Mouse (Mus musculus): ENCODE data around the gene 1700080O16Rik. TPM values are rescaled to one million over a fixed set of nuclear protein-coding genes. Genes with fewer than 3 reads are reported as not detected.
A peak's percentile ranks its signal among the peaks of the same experiment; 100 is the strongest.

1700080O16Rik gene
- total RNA-seq, 1 experiment = 0.89 TPM

GRCm38 (mm10) chrX:51974618-51975017 lies 2.0 kb upstream of the 1700080O16Rik start:
- no peak for TF ChIP-seq ZC3H11A (IDR thresholded peaks at IDR 0.05; ENCODE audit: borderline replicate concordance, low read depth, low read length)
- no peak for TF ChIP-seq ZNF384 (IDR thresholded peaks at IDR 0.05; ENCODE audit: low read depth, low read length)
- TF ChIP-seq MAFK (IDR thresholded peaks at IDR 0.05; ENCODE audit: insufficient read depth, low read depth, low read length) = no peak
- no peak for TF ChIP-seq CHD2 (IDR thresholded peaks at IDR 0.05; ENCODE audit: low read depth, low read length)
- TF ChIP-seq HCFC1 (IDR thresholded peaks at IDR 0.05; ENCODE audit: borderline replicate concordance, insufficient read depth, low read length) = no peak
- Histone ChIP-seq H3K4me3 (ENCODE audit: insufficient read depth in 1 of 2, low read depth in 1 of 2, low read length in 2 of 2, poor library complexity in 1 of 2, severe bottlenecking in 1 of 2) (no peak overlapping the region), H3K27ac (ENCODE audit: insufficient read depth, low read depth, low read length, poor library complexity, severe bottlenecking) (no peak overlapping the region), H3K36me3 (ENCODE audit: control insufficient read depth, insufficient read depth, low read length, poor library complexity, severe bottlenecking) (no peaks in the 10 kb centered on the region), H3K9ac (ENCODE audit: insufficient read depth, low read depth, low read length, poor library complexity, severe bottlenecking) (no peak overlapping the region), H3K4me1 (ENCODE audit: control insufficient read depth in 2 of 2, insufficient read depth in 2 of 2, low read length in 2 of 2, poor library complexity in 1 of 2) (no peaks in the 10 kb centered on the region), H3K9me3 (ENCODE audit: control insufficient read depth, insufficient read depth, low read depth, low read length) (no peaks in the 10 kb centered on the region)
- in situ Hi-C loops (cut with MboI; ENCODE audit: low sequenced_read_pairs in 2 of 2, unreplicated experiment in 2 of 2) = no loop called here
- DNase-seq (ENCODE audit: low read depth, low spot score) = no peak

GRCm38 (mm10) chrX:51948071-51948470 lies 24.5 kb downstream of the 1700080O16Rik start:
- in situ Hi-C loops (cut with MboI; ENCODE audit: low sequenced_read_pairs in 2 of 2, unreplicated experiment in 2 of 2) = no loop called here
- no peak for TF ChIP-seq HCFC1 (IDR thresholded peaks at IDR 0.05; ENCODE audit: borderline replicate concordance, insufficient read depth, low read length)
- no peak for TF ChIP-seq MAFK (IDR thresholded peaks at IDR 0.05; ENCODE audit: insufficient read depth, low read depth, low read length)
- no peak for TF ChIP-seq ZNF384 (IDR thresholded peaks at IDR 0.05; ENCODE audit: low read depth, low read length)
- H3K4me1 ChIP-seq (ENCODE audit: control insufficient read depth in 2 of 2, insufficient read depth in 2 of 2, low read length in 2 of 2, poor library complexity in 1 of 2) = no peaks in the 10 kb centered on the region
- H3K9me3 ChIP-seq (ENCODE audit: control insufficient read depth, insufficient read depth, low read depth, low read length) = no peaks in the 10 kb centered on the region
- H3K36me3 ChIP-seq (ENCODE audit: control insufficient read depth, insufficient read depth, low read length, poor library complexity, severe bottlenecking) = no peaks in the 10 kb centered on the region
- H3K4me3 ChIP-seq (ENCODE audit: insufficient read depth in 1 of 2, low read depth in 1 of 2, low read length in 2 of 2, poor library complexity in 1 of 2, severe bottlenecking in 1 of 2) = no peak overlapping the region
- no peak overlapping the region for H3K27ac ChIP-seq (ENCODE audit: insufficient read depth, low read depth, low read length, poor library complexity, severe bottlenecking)
- H3K9ac ChIP-seq (ENCODE audit: insufficient read depth, low read depth, low read length, poor library complexity, severe bottlenecking) = no peak overlapping the region
- no peak for DNase-seq (ENCODE audit: low read depth, low spot score)

GRCm38 (mm10) chrX:51938076-51938475 lies 34.5 kb downstream of the 1700080O16Rik start:
- peak; percentile 16 for DNase-seq (ENCODE audit: low read depth, low spot score)
- Histone ChIP-seq H3K36me3 (ENCODE audit: control insufficient read depth, insufficient read depth, low read length, poor library complexity, severe bottlenecking) (no peaks in the 10 kb centered on the region), H3K9me3 (ENCODE audit: control insufficient read depth, insufficient read depth, low read depth, low read length) (no peaks in the 10 kb centered on the region), H3K9ac (ENCODE audit: insufficient read depth, low read depth, low read length, poor library complexity, severe bottlenecking) (no peak overlapping the region), H3K27ac (ENCODE audit: insufficient read depth, low read depth, low read length, poor library complexity, severe bottlenecking) (no peak overlapping the region), H3K4me3 (ENCODE audit: insufficient read depth in 1 of 2, low read depth in 1 of 2, low read length in 2 of 2, poor library complexity in 1 of 2, severe bottlenecking in 1 of 2) (no peak overlapping the region), H3K4me1 (ENCODE audit: control insufficient read depth in 2 of 2, insufficient read depth in 2 of 2, low read length in 2 of 2, poor library complexity in 1 of 2) (no peaks in the 10 kb centered on the region)
- TF ChIP-seq MAFK (IDR thresholded peaks at IDR 0.05; ENCODE audit: insufficient read depth, low read depth, low read length) (no peak), HCFC1 (IDR thresholded peaks at IDR 0.05; ENCODE audit: borderline replicate concordance, insufficient read depth, low read length) (no peak), ZC3H11A (IDR thresholded peaks at IDR 0.05; ENCODE audit: borderline replicate concordance, low read depth, low read length) (no peak), ZNF384 (IDR thresholded peaks at IDR 0.05; ENCODE audit: low read depth, low read length) (no peak), CHD2 (IDR thresholded peaks at IDR 0.05; ENCODE audit: low read depth, low read length) (no peak)
- in situ Hi-C loops (cut with MboI; ENCODE audit: low sequenced_read_pairs in 2 of 2, unreplicated experiment in 2 of 2) = no loop called here

GRCm38 (mm10) chrX:51919091-51919490 lies 53.5 kb downstream of the 1700080O16Rik start:
- in situ Hi-C loops (cut with MboI; ENCODE audit: low sequenced_read_pairs in 2 of 2, unreplicated experiment in 2 of 2) = no loop called here
- TF ChIP-seq HCFC1 (IDR thresholded peaks at IDR 0.05; ENCODE audit: borderline replicate concordance, insufficient read depth, low read length) (no peak), ZNF384 (IDR thresholded peaks at IDR 0.05; ENCODE audit: low read depth, low read length) (no peak), MAFK (IDR thresholded peaks at IDR 0.05; ENCODE audit: insufficient read depth, low read depth, low read length) (no peak), ZC3H11A (IDR thresholded peaks at IDR 0.05; ENCODE audit: borderline replicate concordance, low read depth, low read length) (no peak), CHD2 (IDR thresholded peaks at IDR 0.05; ENCODE audit: low read depth, low read length) (no peak)
- DNase-seq (ENCODE audit: low read depth, low spot score) = no peak
- no peaks in the 10 kb centered on the region for H3K36me3 ChIP-seq (ENCODE audit: control insufficient read depth, insufficient read depth, low read length, poor library complexity, severe bottlenecking)
- no peak overlapping the region for H3K4me3 ChIP-seq (ENCODE audit: insufficient read depth in 1 of 2, low read depth in 1 of 2, low read length in 2 of 2, poor library complexity in 1 of 2, severe bottlenecking in 1 of 2)
- H3K9ac ChIP-seq (ENCODE audit: insufficient read depth, low read depth, low read length, poor library complexity, severe bottlenecking) = no peak overlapping the region
- H3K9me3 ChIP-seq (ENCODE audit: control insufficient read depth, insufficient read depth, low read depth, low read length) = no peaks in the 10 kb centered on the region
- H3K27ac ChIP-seq (ENCODE audit: insufficient read depth, low read depth, low read length, poor library complexity, severe bottlenecking) = no peak overlapping the region
- H3K4me1 ChIP-seq (ENCODE audit: control insufficient read depth in 2 of 2, insufficient read depth in 2 of 2, low read length in 2 of 2, poor library complexity in 1 of 2) = no peaks in the 10 kb centered on the region

Other genes starting within 250 kb of the 1700080O16Rik start
- gene Usp26, start 171.5 kb downstream of the 1700080O16Rik start, total RNA-seq (2012; rRNA removed) = 6.1 and 6.3 TPM in 2 replicates
- gene Gpc4, start 192.5 kb upstream of the 1700080O16Rik start, total RNA-seq (2012; rRNA removed) = 48.4 and 56.5 TPM in 2 replicates